10 mouse cellular contexts compared by ENCODE assay signal in the genomic region with DNA sequence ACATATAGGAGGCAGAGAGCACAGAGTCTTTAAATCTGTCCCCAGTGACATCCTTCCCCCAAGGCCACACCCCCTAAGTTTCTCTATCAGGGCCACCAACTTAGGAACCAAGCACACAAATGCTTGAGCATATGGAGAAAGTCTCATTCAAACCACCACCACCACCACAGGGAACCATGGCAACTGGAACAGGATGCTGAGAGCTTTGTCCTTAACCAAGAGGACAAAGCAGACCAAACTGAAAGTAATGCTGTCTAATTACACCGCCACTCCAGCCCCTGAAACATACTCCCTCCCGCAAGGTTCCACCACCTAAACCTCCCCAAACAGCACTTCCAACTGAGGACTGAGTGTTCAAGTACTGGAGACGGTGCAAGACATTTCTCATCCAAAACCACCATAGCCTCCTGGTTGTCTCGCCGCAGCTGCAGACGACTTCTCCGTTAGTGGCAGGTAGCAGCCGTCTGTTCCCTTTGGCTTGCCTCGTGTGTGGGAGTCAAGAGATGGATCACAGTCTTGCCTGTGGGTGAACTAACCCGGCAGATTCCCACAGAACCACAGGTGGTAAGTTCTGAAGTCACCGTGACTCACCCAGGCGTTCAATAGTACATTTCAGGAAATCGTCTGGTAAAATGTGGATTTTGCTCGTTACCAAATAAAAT. TPM values are rescaled to one million over a fixed set of nuclear protein-coding genes. Genes with fewer than 3 reads are reported as not detected.
DNase-seq lines count a peak whose midpoint lies in the region; ATAC-seq lines count a peak whose summit lies in the region.
"Had no signal": no experiment of that assay in that cellular context is flagged by ENCODE, and none has a peak within 500 bp of the region (broad histone marks: within the 10 kb centered on the region; RNA-seq: fewer than 3 reads in every experiment).

No protein-coding gene starts in this region.

- H3K4me3 ChIP-seq in forebrain, embryonic 14.5 days (ENCODE audit: low read depth, low read length) = no peak overlapping the region
- H3K4me3 ChIP-seq: hindbrain, embryonic 15.5 days had no signal

- ATAC-seq in cerebellum, adult (ENCODE audit: insufficient number of reproducible peaks, low FRiP score, low TSS enrichment) = peak; percentile 53
- ATAC-seq in forebrain, embryonic 14.5 days = peak; percentile 49
- ATAC-seq in megakaryocyte, adult 5-6 weeks (ENCODE audit: poor library complexity, severe bottlenecking) = peak; percentile 31; the same call in 1 of the 2 replicates

- WGBS in forebrain, embryonic 14.5 days = 30% methylated on average over 14 of the region's 14 CpGs

- H3K9me3 ChIP-seq in forebrain, embryonic 14.5 days (replicated peaks; ENCODE audit: control insufficient read depth, low read length) = no peaks in the 10 kb centered on the region
- H3K9me3 ChIP-seq: hindbrain, embryonic 15.5 days had no signal

- H3K36me3 ChIP-seq in forebrain, embryonic 14.5 days (ENCODE audit: control insufficient read depth, insufficient read depth, low read length) = no peaks in the 10 kb centered on the region
- H3K36me3 ChIP-seq: hindbrain, embryonic 15.5 days had no signal

- H3K27me3 ChIP-seq in forebrain, embryonic 14.5 days (replicated peaks; ENCODE audit: control insufficient read depth, insufficient read depth, low read length) = no peaks in the 10 kb centered on the region
- H3K27me3 ChIP-seq: hindbrain, embryonic 15.5 days had no signal

- no peak overlapping the region for H3K27ac ChIP-seq in forebrain, embryonic 14.5 days (ENCODE audit: low read depth, low read length)
- H3K27ac ChIP-seq: hindbrain, embryonic 15.5 days; macrophage had no signal

- H3K9ac ChIP-seq in forebrain, embryonic 14.5 days (ENCODE audit: low read length) = no peak overlapping the region
- H3K9ac ChIP-seq: hindbrain, embryonic 15.5 days had no signal

- DNase-seq in cerebellum, postnatal 4 days (ENCODE audit: low spot score in 2 of 2) = no peak
- DNase-seq in R1 (ENCODE audit: low read depth, low spot score) (peak; percentile 55), adipocyte (ENCODE audit: low spot score) (no peak)
- DNase-seq in forebrain, embryonic 14.5 days (ENCODE audit: low spot score) = peak; percentile 61
- no peak for DNase-seq in ovary, adult 18-20 months (ENCODE audit: low spot score)
- no peak for DNase-seq in neural tube, embryonic 10.5 days (ENCODE audit: extremely low spot score, low spot score)

- H3K4me2 ChIP-seq in forebrain, embryonic 14.5 days (ENCODE audit: low read length) = no peak overlapping the region
- H3K4me2 ChIP-seq: hindbrain, embryonic 15.5 days had no signal

- H3K4me1 ChIP-seq in forebrain, embryonic 14.5 days (ENCODE audit: control insufficient read depth, insufficient read depth, low read length) = peaks cover 26% of the 10 kb centered on the region

RNA-seq across cellular contexts. Expression of gene Ppm1h, which starts 39.3 kb away (rescaled TPM):
- polyA plus RNA-seq in forebrain, embryonic 14.5 days (2014; fragmentation: Nextera tagmentation; extraction: Ambion mirVana) = 8.8 and 11.2 TPM in 2 replicates
- 31.8 and 46.5 TPM in 2 replicates for total RNA-seq in megakaryocyte, adult 5-6 weeks (2015)
- 27.9 and 36.6 TPM in 2 replicates for total RNA-seq in megakaryocyte, adult 5-6 weeks (2017)

Comparison
In these comparisons a context has a peak if more than half of its experiments do, and no peak if none do; other contexts are left out.
1. DNase-seq: peak in R1 (single experiment) and forebrain, embryonic 14.5 days (single experiment); none in cerebellum, postnatal 4 days (0 of 2), adipocyte (single experiment), ovary, adult 18-20 months (single experiment) and neural tube, embryonic 10.5 days (single experiment).
2. Peak in every context shown above with its lines, with median percentiles within 50 percentile points of each other: ATAC-seq.